Mouse (Mus musculus): ENCODE measurements around the gene Cept1.

The Cept1 gene

GRCm38 (mm10) chr3:106493882-106494281, 53.7 kb downstream of the Cept1 start:
- no peak for DNase-seq

- no peak for DNase-seq
These were observed 54.4 kb downstream of the Cept1 start for GRCm38 (mm10) chr3:106493202-106493601.

GRCm38 (mm10) chr3:106492723-106493122, 54.9 kb downstream of the Cept1 start:
- DNase-seq, result no peak

GRCm38 (mm10) chr3:106490239-106490638, 57.4 kb downstream of the Cept1 start:
- no peak for DNase-seq

- DNase-seq, result no peak
These were observed 60.1 kb downstream of the Cept1 start for GRCm38 (mm10) chr3:106487551-106487950.

GRCm38 (mm10) chr3:106485810-106486209, 61.8 kb downstream of the Cept1 start:
- no peak for DNase-seq

- no peak for DNase-seq
These were observed 62.7 kb downstream of the Cept1 start for GRCm38 (mm10) chr3:106484861-106485260.

- no peak for DNase-seq
These were observed 63.7 kb downstream of the Cept1 start for GRCm38 (mm10) chr3:106483796-106484405.

- DNase-seq, result no peak
These were observed 64.3 kb downstream of the Cept1 start for GRCm38 (mm10) chr3:106483297-106483696.

- no peak for DNase-seq
These were observed 65.1 kb downstream of the Cept1 start, which contains the start of gene Dennd2d for GRCm38 (mm10) chr3:106482281-106483081. Gene Dennd2d, plus strand, starts transcription at chr3:106482405.

GRCm38 (mm10) chr3:106476863-106477262, 70.7 kb downstream of the Cept1 start:
- no peak for DNase-seq

GRCm38 (mm10) chr3:106474210-106474609, 73.4 kb downstream of the Cept1 start:
- no peak for DNase-seq

- DNase-seq, result no peak
These were observed 82.9 kb downstream of the Cept1 start for GRCm38 (mm10) chr3:106464750-106465149.

GRCm38 (mm10) chr3:106462493-106462892, 85.1 kb downstream of the Cept1 start:
- DNase-seq, result no peak

GRCm38 (mm10) chr3:106462059-106462470, 85.5 kb downstream of the Cept1 start:
- DNase-seq, result no peak

- no peak for DNase-seq
These were observed 90.2 kb downstream of the Cept1 start for GRCm38 (mm10) chr3:106457298-106457869.

GRCm38 (mm10) chr3:106452616-106453015, 95.0 kb downstream of the Cept1 start:
- no peak for DNase-seq

Data from right cerebral cortex, postnatal 14 days (tissue).